Mouse (Mus musculus): Measurements from ENCODE around the gene Ftsj1. TPM values are rescaled to one million over a fixed set of nuclear protein-coding genes. Genes with fewer than 3 reads are reported as not detected.

Gene Ftsj1
- polyA plus RNA-seq (2021; fragmentation: Nextera tagmentation): 29.1 and 29.3 TPM in 2 replicates
- long read RNA-seq, experiment 1, transcript Ftsj1-201 (13 exons, 3,425 nt): minor isoform, 20 of 158 reads
- long read RNA-seq, experiment 1, transcript Ftsj1-203 (13 exons, 1,656 nt): major isoform, 126 of 158 reads
- long read RNA-seq, experiment 1, partial matches to known transcripts: 4 of 158 reads
- long read RNA-seq, experiment 1, other reads (novel, unspliced or antisense): 8 of 158 reads
- long read RNA-seq, experiment 2, transcript Ftsj1-201 (13 exons, 3,425 nt): minor isoform, 5 of 47 reads
- long read RNA-seq, experiment 2, transcript Ftsj1-203 (13 exons, 1,656 nt): major isoform, 29 of 47 reads
- long read RNA-seq, experiment 2, partial matches to known transcripts: 9 of 47 reads
- long read RNA-seq, experiment 2, other reads (novel, unspliced or antisense): 4 of 47 reads

DNA sequence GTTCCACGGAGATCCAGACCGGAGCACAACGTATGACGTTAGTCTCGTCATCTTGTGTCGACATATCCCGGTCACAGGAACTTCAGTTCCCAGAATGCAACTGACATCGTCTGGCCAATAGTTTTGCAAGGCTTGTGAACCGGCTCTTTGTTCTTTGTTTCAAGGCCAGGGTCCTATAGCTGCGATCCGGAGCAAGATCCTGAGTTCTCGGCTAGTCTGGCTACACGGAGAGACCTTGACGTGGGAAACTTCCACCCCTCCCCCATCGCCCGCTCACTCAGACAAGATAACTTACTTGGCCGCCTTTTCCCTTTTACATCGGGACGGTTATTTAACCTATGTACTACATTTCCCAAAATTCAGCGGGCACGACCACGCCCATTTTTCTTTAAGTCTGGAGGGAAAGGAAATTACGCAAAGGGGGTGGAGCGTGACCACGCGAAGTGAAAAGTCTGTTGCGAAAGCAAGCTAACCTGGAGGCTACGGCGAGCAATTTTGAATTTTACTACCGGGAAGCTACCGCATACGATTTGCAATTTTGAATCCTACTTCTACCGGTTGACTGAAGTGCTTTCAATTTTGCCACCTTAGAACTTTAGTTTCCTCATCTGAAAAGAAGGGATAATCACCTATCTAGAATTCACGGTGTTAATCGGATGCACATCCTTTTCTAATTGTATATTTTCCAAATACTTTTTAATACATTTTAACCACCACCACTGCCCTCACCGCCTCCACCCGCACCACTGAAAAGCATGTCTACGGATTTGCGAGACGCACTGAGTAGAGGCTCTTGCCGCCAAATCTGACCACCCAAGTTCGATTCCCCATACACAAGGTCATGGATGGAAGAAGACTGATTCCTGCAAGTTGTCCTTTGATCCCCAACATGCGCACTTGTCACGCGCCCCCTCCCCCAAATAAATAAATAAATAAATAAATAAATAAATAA lies at the start of gene Ftsj1:
Gene Ftsj1, minus strand, starts transcription at position 73 of the 952 bp plus-strand sequence.

DNA sequence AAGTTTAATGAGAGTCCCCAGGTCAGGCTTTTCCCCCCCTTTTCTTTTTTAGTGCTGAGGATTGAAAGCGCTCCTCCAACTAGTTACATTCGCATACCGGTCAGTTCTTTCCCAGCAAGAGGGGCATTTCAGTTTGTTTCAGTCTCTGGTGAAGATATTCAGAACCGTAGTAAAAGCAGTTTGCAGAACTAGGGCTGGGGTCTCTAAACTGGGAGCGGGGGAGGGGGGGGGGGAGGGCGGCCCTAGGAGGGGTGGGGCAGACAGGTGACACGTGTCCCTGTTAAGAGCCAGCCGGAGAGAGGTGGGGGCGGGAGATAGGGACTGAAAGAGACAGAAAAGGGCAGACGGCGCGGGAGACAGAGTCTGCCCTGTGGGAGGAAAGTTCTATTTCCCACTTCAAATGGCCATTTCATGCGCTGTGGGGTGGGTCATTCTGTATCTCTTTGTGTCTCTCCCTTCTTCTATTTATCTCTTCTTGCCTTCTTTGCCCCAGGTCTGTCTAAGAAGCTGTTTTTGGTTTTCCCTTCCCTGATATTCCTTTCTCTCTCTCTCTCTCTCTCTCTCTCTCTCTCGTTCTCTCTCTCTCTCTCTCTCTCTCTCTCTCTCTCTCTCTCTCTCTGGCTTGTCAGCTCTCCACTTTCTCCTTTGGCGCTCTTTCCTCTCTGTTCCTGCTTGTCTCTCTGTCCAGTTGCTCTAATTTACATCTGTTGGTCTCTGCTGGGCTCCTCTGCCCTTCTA lies 19.0 kb upstream of the Ftsj1 start, which contains the start of gene Slc38a5:
Gene Slc38a5, plus strand, starts transcription at position 51 of the 738 bp plus-strand sequence.

DNA sequence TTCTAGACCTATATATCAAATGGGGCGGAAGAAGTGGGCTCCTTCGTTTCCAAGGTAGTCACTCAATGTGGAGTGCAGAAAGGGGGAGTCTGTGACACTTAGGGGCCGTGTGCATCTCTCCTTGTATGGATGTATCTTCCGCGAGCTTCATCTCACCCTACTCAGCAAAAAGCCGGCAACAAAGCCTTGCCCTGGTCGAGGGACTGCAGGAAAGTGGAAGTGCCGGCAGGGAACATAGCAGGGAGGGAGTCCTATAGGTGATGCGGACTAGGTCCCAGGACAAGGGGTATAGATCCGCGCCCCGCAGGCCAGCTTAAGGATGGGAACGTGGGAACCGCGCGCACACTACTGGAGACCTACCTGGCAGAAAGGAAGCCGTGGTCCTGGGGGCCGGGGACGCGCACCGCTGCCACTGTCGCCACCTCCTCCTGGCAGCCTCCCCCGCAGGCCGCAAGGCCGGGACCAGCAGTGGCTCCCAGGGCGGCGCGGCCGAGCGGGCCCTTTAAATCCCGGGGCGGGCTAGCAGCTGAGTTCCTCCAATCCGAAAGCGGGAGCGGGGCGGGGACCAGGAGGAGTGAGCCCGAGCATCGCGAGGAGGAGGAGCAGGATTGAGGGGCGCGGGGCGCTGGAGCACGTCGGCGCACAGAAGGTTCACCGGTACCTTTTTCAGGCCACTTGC lies 46.1 kb downstream of the Ftsj1 start, which contains the start of gene Porcn:
Gene Porcn, minus strand, starts transcription at position 511 of the 679 bp plus-strand sequence.

DNA sequence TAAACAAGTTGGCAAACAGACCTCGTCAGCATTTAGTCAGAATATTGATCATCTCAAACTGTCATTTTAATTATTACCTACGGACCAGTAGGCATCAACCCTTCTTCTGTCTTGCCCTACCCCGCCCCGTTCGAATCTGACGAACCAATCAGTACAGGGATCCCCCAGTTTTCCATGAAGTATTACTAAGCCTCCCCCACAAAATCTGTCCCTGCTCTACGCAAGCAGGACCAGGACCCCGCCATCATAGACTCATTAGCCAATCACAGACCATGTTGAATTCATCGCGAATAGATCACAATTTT lies 58.8 kb downstream of the Ftsj1 start, which contains the start of gene Ebp:
Gene Ebp, minus strand, starts transcription at position 94 of the 305 bp plus-strand sequence.

Other genes with a start within 250 kb of the Ftsj1 start
- gene Glod5, start 233.9 kb downstream of the Ftsj1 start, polyA plus RNA-seq (2021; fragmentation: Nextera tagmentation): 0.33 TPM in 1 of 2 replicates, not detected in the other
- 7.6 and 9.3 TPM in 2 replicates for gene Suv39h1, start 177.6 kb downstream of the Ftsj1 start, polyA plus RNA-seq (2021; fragmentation: Nextera tagmentation)
- 0.25 and 0.46 TPM in 2 replicates for gene Was, start 161.9 kb downstream of the Ftsj1 start, polyA plus RNA-seq (2021; fragmentation: Nextera tagmentation)
- gene Wdr13, start 119.5 kb downstream of the Ftsj1 start, polyA plus RNA-seq (2021; fragmentation: Nextera tagmentation): 17.2 and 22.4 TPM in 2 replicates
- gene Rbm3, start 106.5 kb downstream of the Ftsj1 start, polyA plus RNA-seq (2021; fragmentation: Nextera tagmentation): 160 and 174 TPM in 2 replicates
- gene Tbc1d25, start 76.2 kb downstream of the Ftsj1 start, polyA plus RNA-seq (2021; fragmentation: Nextera tagmentation): 10.7 and 11.2 TPM in 2 replicates
- 21.2 and 23.3 TPM in 2 replicates for gene Ebp, start 58.9 kb downstream of the Ftsj1 start, polyA plus RNA-seq (2021; fragmentation: Nextera tagmentation)
- gene Porcn, start 45.9 kb downstream of the Ftsj1 start, polyA plus RNA-seq (2021; fragmentation: Nextera tagmentation): 57.0 and 59.0 TPM in 2 replicates
- gene Slc38a5, start 18.7 kb upstream of the Ftsj1 start, polyA plus RNA-seq (2021; fragmentation: Nextera tagmentation): 2.8 and 4.6 TPM in 2 replicates
- gene Ssxb10, start 75.0 kb upstream of the Ftsj1 start, polyA plus RNA-seq (2021; fragmentation: Nextera tagmentation): not detected in 2 replicates
- not detected in 2 replicates for gene Ssxb9, start 114.6 kb upstream of the Ftsj1 start, polyA plus RNA-seq (2021; fragmentation: Nextera tagmentation)
- gene Ssxb1, start 160.9 kb upstream of the Ftsj1 start, polyA plus RNA-seq (2021; fragmentation: Nextera tagmentation): not detected in 2 replicates
- gene Ssxb2, start 209.3 kb upstream of the Ftsj1 start, polyA plus RNA-seq (2021; fragmentation: Nextera tagmentation): not detected in 2 replicates